Mouse (Mus musculus): ENCODE measurements at regions not wholly inside any gene's neighbourhood (a gene's known extent, or its start where the extent isn't known, plus 50 kb on each side); places are given as distances from the start of the nearest gene placed in this dataset.

GRCm38 (mm10) chr8:10690659-10691058 lies 317.6 kb downstream of the Irs2 start:
- Histone ChIP-seq H3K36me3 (no peaks in the 10 kb centered on the region), H3K4me1 (peaks cover 16% of the 10 kb centered on the region; the same call in 1 of the 2 replicates), H3K4me2 (no peak overlapping the region), H3K27me3 (no peaks in the 10 kb centered on the region), H3K4me3 (replicated peaks) (no peak overlapping the region), H3K9ac (no peak overlapping the region), H3K9me3 (replicated peaks) (no peaks in the 10 kb centered on the region), H3K27ac (no peak overlapping the region)
- no peak for ATAC-seq (replicated peaks; ENCODE audit: low FRiP score)
- WGBS = 83% methylated on average over 1 of the region's 1 CpGs

- H3K36me3 ChIP-seq = no peaks in the 10 kb centered on the region
- peaks cover 16% of the 10 kb centered on the region; the same call in 1 of the 2 replicates for H3K4me1 ChIP-seq
- no peak for ATAC-seq (replicated peaks; ENCODE audit: low FRiP score)
- no peak overlapping the region for H3K4me3 ChIP-seq (replicated peaks)
- H3K9me3 ChIP-seq (replicated peaks) = no peaks in the 10 kb centered on the region
- WGBS = 37% methylated on average over 12 of the region's 12 CpGs
- no peak overlapping the region for H3K9ac ChIP-seq
- no peak overlapping the region for H3K4me2 ChIP-seq
- H3K27ac ChIP-seq = no peak overlapping the region
- peaks cover 2% of the 10 kb centered on the region; the same call in 1 of the 2 replicates for H3K27me3 ChIP-seq
Measured at GRCm38 (mm10) chr8:10689881-10690280, 318.4 kb downstream of the Irs2 start.

DNA sequence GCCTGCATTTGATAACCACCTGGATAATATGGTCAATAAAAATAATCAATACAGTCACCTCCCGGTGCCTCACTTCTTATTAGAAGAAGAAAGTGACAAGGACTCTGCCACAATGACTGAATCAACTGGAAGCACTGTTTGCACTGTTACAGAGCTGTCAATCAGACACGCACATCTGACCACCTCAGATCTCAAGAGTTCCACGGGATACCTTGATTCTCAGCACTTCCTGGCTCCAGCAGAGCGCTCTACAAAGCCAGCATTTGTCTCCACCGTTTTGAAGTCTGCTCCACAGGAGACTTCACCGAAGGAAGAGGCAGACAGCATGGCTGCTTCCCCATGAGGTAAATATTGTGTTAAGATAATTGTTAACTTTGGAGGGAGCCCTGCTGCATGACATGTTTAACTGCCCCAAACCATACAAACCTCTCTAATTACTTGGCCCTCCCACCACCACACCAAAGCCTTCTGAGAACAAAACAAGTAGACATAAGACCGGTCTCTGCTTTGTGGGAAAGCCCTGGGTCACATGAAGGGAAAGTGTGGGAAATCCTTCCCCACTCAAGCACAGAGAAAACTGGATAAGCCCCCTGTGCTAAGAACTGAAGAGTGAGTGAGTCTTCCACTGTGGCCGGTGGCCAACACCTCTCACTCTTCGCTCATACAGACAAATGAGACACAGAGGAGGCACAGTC lies 320.2 kb downstream of the Irs2 start:
- Histone ChIP-seq H3K36me3 (no peaks in the 10 kb centered on the region), H3K27me3 (peaks cover 3% of the 10 kb centered on the region; the same call in 1 of the 2 replicates), H3K27ac (no peak overlapping the region), H3K9ac (no peak overlapping the region), H3K9me3 (replicated peaks) (no peaks in the 10 kb centered on the region), H3K4me3 (replicated peaks) (no peak overlapping the region), H3K4me2 (0 out of 2 replicates have a peak overlapping the region, but pooled peaks have one; percentile 7), H3K4me1 (peaks cover 16% of the 10 kb centered on the region; the same call in 1 of the 2 replicates)
- 37% methylated on average over 9 of the region's 9 CpGs for WGBS
- peak; percentile 68 for ATAC-seq (replicated peaks; ENCODE audit: low FRiP score)
